Mouse (Mus musculus) limb, embryonic 12.5 days (tissue): ENCODE measurements around the gene A530064D06Rik. TPM values are rescaled to one million over a fixed set of nuclear protein-coding genes. Genes with fewer than 3 reads are reported as not detected.
A peak's percentile ranks its signal among the peaks of the same experiment; 100 is the strongest.
"Not testable (repeated sequence)": the region's sequence is repeated elsewhere in the genome, so short reads cannot be mapped to it uniquely, and the experiment has no call there.

Source experiments
- ATAC-seq: fragments of 200-750 bp; cut with Nextera tagmentation; 2 replicates; pipeline ENCODE4 v1.8.0; 2017; ENCODE audit warnings: low read depth, moderate TSS enrichment; ENCODE audit not compliant: insufficient number of reproducible peaks, insufficient read depth, low FRiP score, low TSS enrichment
- H3K27ac ChIP-seq: fragments of 300-500 bp; sonication (generic); 2 replicates; pipeline ENCODE4 v1.5.1; 2016; ENCODE audit warnings: mild to moderate bottlenecking, moderate library complexity
- H3K27me3 ChIP-seq: fragments of 300-500 bp; sonication (generic); 2 replicates; pipeline ENCODE4 v1.6.1; 2016; ENCODE audit warnings: mild to moderate bottlenecking, moderate library complexity
- H3K36me3 ChIP-seq: fragments of 300-500 bp; sonication (generic); 2 replicates; pipeline ENCODE4 v1.6.1; 2016; ENCODE audit warnings: mild to moderate bottlenecking, moderate library complexity
- H3K4me1 ChIP-seq: fragments of 300-500 bp; sonication (generic); replicated peaks from 2 replicates; pipeline ENCODE4 v1.6.1; 2016
- H3K4me2 ChIP-seq: fragments of 300-500 bp; sonication (generic); 2 replicates; pipeline ENCODE4 v1.6.1; 2016; ENCODE audit warnings: mild to moderate bottlenecking, moderate library complexity
- H3K4me3 ChIP-seq: fragments of 300-500 bp; sonication (generic); replicated peaks from 2 replicates; pipeline ENCODE4 v1.5.1; 2016; ENCODE audit warnings: mild to moderate bottlenecking
- H3K9ac ChIP-seq: fragments of 300-500 bp; sonication (generic); replicated peaks from 2 replicates; pipeline ENCODE4 v1.6.1; 2016; ENCODE audit warnings: mild to moderate bottlenecking, moderate library complexity
- H3K9me3 ChIP-seq: fragments of 300-500 bp; sonication (generic); 2 replicates; pipeline ENCODE4 v1.6.1; 2016; ENCODE audit warnings: mild to moderate bottlenecking, moderate library complexity
- WGBS: fragments of 180-500 bp; shearing (Covaris S2); methylation state at CpG from one replicate; pipeline ENCODE4 v1.1.7; 2016; 5-methylcytosine and 5-hydroxymethylcytosine counted together
- polyA plus RNA-seq: library from polyadenylated mRNA; unstranded; fragments of >200 nt; fragmentation: Nextera tagmentation; extraction: Ambion mirVana; gene quantifications from 2 replicates; pipeline ENCODE4 v1.2.1, GENCODE M21; 2016

The A530064D06Rik gene
- not detected in 2 replicates for polyA plus RNA-seq

- not testable (repeated sequence) for H3K4me3 ChIP-seq, ATAC-seq, H3K27ac ChIP-seq, H3K9me3 ChIP-seq, H3K27me3 ChIP-seq, H3K36me3 ChIP-seq, H3K4me2 ChIP-seq, H3K9ac ChIP-seq, H3K4me1 ChIP-seq
- WGBS, result 78% methylated on average over 2 of the region's 2 CpGs
Measured at GRCm38 (mm10) chr17:48167103-48167502, at the start of gene A530064D06Rik. Gene A530064D06Rik (minus strand): TSS chr17:48167275.

DNA sequence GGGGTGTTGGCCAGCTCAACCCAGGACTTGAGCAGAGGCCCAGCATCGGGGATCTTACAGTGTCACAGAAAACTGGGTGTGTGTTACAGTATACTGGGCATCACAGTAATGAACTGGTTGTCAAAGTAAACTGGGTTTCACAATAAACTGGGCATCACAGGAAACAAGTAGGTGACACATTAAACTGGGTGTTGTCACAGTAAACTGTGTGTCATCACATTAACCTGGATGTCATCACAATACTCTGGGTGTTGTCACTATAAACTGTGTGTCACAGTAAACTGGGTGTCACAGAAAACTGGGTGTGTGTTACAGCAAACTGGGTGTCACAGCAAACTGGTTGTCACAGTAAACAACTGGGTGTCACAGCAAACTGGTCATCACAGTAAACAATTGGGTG is 48.4 kb upstream of the A530064D06Rik start:
- Histone ChIP-seq H3K27ac (no peak overlapping the region), H3K4me3 (no peak overlapping the region), H3K9me3 (peaks cover 13% of the 10 kb centered on the region), H3K36me3 (no peaks in the 10 kb centered on the region), H3K4me1 (no peaks in the 10 kb centered on the region), H3K4me2 (no peak overlapping the region), H3K27me3 (no peaks in the 10 kb centered on the region), H3K9ac (no peak overlapping the region)
- 93% methylated on average over 1 of the region's 1 CpGs for WGBS
- no peak for ATAC-seq

- Histone ChIP-seq H3K9ac (no peak overlapping the region), H3K9me3 (peaks cover 11% of the 10 kb centered on the region), H3K36me3 (no peaks in the 10 kb centered on the region), H3K4me3 (no peak overlapping the region), H3K4me2 (no peak overlapping the region), H3K4me1 (no peaks in the 10 kb centered on the region), H3K27me3 (no peaks in the 10 kb centered on the region), H3K27ac (no peak overlapping the region)
- ATAC-seq, result no peak
- WGBS, result 71% methylated on average over 5 of the region's 5 CpGs
Measured at GRCm38 (mm10) chr17:48213511-48213910, 46.4 kb upstream of the A530064D06Rik start.

- H3K27ac ChIP-seq, result no peak overlapping the region
- 0 out of 2 replicates have a peak, but pooled peaks cover 4% of the 10 kb centered on the region for H3K9me3 ChIP-seq
- H3K4me2 ChIP-seq, result no peak overlapping the region
- no peak overlapping the region for H3K4me3 ChIP-seq
- no peaks in the 10 kb centered on the region for H3K4me1 ChIP-seq
- H3K27me3 ChIP-seq, result no peaks in the 10 kb centered on the region
- no peaks in the 10 kb centered on the region for H3K36me3 ChIP-seq
- no peak for ATAC-seq
- H3K9ac ChIP-seq, result no peak overlapping the region
- WGBS, result 96% methylated on average over 12 of the region's 12 CpGs
Measured at GRCm38 (mm10) chr17:48212596-48212995, 45.5 kb upstream of the A530064D06Rik start.

- Histone ChIP-seq H3K4me2 (no peak overlapping the region), H3K36me3 (no peaks in the 10 kb centered on the region), H3K27me3 (no peaks in the 10 kb centered on the region), H3K27ac (no peak overlapping the region), H3K9me3 (peaks cover 40% of the 10 kb centered on the region), H3K4me1 (no peaks in the 10 kb centered on the region), H3K4me3 (no peak overlapping the region), H3K9ac (no peak overlapping the region)
- 95% methylated on average over 12 of the region's 12 CpGs for WGBS
- ATAC-seq, result no peak
Measured at GRCm38 (mm10) chr17:48203086-48203485, 36.0 kb upstream of the A530064D06Rik start.

- Histone ChIP-seq H3K27ac (no peak overlapping the region), H3K4me3 (no peak overlapping the region), H3K36me3 (no peaks in the 10 kb centered on the region), H3K27me3 (no peaks in the 10 kb centered on the region), H3K9ac (no peak overlapping the region), H3K9me3 (no peaks in the 10 kb centered on the region), H3K4me2 (no peak overlapping the region), H3K4me1 (no peaks in the 10 kb centered on the region)
- WGBS, result 74% methylated on average over 2 of the region's 2 CpGs
- ATAC-seq, result no peak
Measured at GRCm38 (mm10) chr17:48192366-48192765, 25.3 kb upstream of the A530064D06Rik start.

DNA sequence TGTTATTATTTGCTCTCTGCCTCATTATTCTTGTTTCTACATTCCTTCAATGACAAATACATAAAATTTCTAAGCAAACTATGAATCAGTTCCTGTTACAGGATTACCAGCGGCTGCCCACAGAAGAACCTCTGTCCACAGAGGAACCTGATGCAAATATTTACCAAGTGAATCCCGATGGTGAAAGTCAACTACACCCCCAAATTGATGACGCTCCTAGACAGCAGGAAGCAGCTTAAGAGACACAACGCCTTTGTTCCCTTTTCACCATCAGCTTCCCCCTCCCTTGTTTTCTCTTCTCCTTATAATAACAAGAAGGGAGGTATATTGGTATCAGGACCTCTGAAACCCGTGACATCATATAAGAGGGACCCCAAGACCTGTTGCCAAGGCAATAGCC is 18.2 kb upstream of the A530064D06Rik start:
- Histone ChIP-seq H3K27ac (no peak overlapping the region), H3K27me3 (no peaks in the 10 kb centered on the region), H3K4me1 (no peaks in the 10 kb centered on the region), H3K36me3 (no peaks in the 10 kb centered on the region), H3K9ac (no peak overlapping the region), H3K4me3 (no peak overlapping the region), H3K4me2 (no peak overlapping the region), H3K9me3 (no peaks in the 10 kb centered on the region)
- ATAC-seq, result no peak
- 79% methylated on average over 5 of the region's 5 CpGs for whole genome bisulfite sequencing

DNA sequence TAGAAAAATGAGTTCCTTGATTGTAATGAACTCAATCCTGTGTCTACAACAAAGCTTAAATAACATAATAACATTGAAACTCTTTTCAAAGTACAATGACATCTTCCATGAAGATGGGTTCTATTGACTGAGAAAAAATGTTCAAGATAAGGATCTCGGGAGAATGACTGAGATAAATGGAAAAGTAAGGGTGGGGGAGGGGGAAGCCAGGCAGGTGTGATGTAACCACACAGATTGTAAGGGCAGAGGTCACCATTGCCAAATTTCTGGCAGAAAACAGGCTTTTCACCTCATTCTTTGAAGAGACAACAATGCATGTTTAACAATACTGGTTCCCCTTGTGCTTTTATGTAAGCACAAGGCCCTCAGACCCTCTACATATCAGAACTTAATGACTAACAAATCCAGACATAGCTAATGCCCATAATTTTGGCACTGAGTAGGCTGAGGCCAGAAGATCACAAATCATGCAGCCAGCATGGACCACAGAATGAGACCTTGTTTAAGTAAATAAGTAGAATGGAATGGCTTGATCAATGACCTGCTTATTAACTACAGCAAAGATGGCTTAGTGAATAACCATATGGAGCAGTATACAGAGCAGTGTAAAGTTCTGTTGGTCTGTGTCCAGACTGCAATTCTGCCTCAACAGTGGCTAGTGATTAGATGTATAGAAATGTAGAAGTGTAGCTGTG is 9.5 kb downstream of the A530064D06Rik start:
- Histone ChIP-seq H3K27ac (no peak overlapping the region), H3K4me2 (no peak overlapping the region), H3K27me3 (no peaks in the 10 kb centered on the region), H3K9me3 (peaks cover 12% of the 10 kb centered on the region), H3K9ac (no peak overlapping the region), H3K36me3 (no peaks in the 10 kb centered on the region), H3K4me3 (no peak overlapping the region), H3K4me1 (no peaks in the 10 kb centered on the region)
- ATAC-seq, result no peak
- WGBS, result 56% methylated on average over 1 of the region's 1 CpGs

- no peak for ATAC-seq
- H3K27ac ChIP-seq, result no peak within 1 kb of the TSS
- 72% methylated on average over 3 of the region's 3 CpGs for WGBS
- no peaks in the 10 kb centered on the region for H3K9me3 ChIP-seq
- H3K9ac ChIP-seq, result no peak within 1 kb of the TSS
- H3K4me2 ChIP-seq, result no peak within 1 kb of the TSS
- no peaks in the 10 kb centered on the region for H3K36me3 ChIP-seq
- no peak within 1 kb of the TSS for H3K4me3 ChIP-seq
- no peaks in the 10 kb centered on the region for H3K27me3 ChIP-seq
- H3K4me1 ChIP-seq, result no peaks in the 10 kb centered on the region
Measured at GRCm38 (mm10) chr17:48146120-48146519, 21.0 kb downstream of the A530064D06Rik start, which contains the start of gene 9830107B12Rik. Gene 9830107B12Rik (minus strand): TSS chr17:48146268.

GRCm38 (mm10) chr17:48132810-48133209 is 34.3 kb downstream of the A530064D06Rik start:
- Histone ChIP-seq H3K36me3 (no peaks in the 10 kb centered on the region), H3K27me3 (no peaks in the 10 kb centered on the region), H3K9ac (no peak overlapping the region), H3K4me3 (no peak overlapping the region), H3K4me2 (no peak overlapping the region), H3K27ac (no peak overlapping the region), H3K4me1 (no peaks in the 10 kb centered on the region), H3K9me3 (no peaks in the 10 kb centered on the region)
- no peak for ATAC-seq
- WGBS, result 87% methylated on average over 2 of the region's 2 CpGs

- Histone ChIP-seq H3K4me1 (no peaks in the 10 kb centered on the region), H3K4me2 (no peak overlapping the region), H3K36me3 (no peaks in the 10 kb centered on the region), H3K4me3 (no peak overlapping the region), H3K27me3 (0 out of 2 replicates have a peak, but pooled peaks cover 5% of the 10 kb centered on the region), H3K9me3 (no peaks in the 10 kb centered on the region), H3K9ac (no peak overlapping the region), H3K27ac (no peak overlapping the region)
- no peak for ATAC-seq
- 90% methylated on average over 20 of the region's 20 CpGs for WGBS
Measured at GRCm38 (mm10) chr17:48120456-48120855, 46.6 kb downstream of the A530064D06Rik start.

DNA sequence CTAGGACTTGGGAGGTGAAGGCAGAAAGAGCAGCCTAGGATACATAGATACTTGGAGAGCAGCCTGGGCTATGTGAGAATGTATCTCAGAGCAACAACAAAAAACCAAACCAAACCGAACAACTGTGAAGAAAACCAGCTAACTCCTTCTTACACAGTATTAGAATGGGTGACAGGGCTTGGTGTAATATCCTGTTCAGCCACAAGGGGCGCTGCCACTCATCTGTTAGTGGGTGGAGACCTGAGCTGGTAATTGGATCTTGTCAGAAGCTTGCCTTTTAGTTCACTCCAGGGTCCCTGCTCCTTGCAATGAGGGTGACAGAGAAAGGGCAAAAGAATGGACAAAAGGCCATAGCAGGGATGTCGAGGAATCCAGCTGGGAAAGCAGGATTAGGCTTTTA is 47.4 kb downstream of the A530064D06Rik start:
- WGBS, result 27% methylated on average over 3 of the region's 3 CpGs

More for the DNA sequence above, 47.4 kb downstream of the A530064D06Rik start:
- Histone ChIP-seq H3K27ac (no peak overlapping the region), H3K36me3 (no peaks in the 10 kb centered on the region), H3K4me1 (no peaks in the 10 kb centered on the region), H3K9me3 (no peaks in the 10 kb centered on the region), H3K4me2 (no peak overlapping the region), H3K4me3 (no peak overlapping the region), H3K27me3 (0 out of 2 replicates have a peak, but pooled peaks cover 5% of the 10 kb centered on the region), H3K9ac (no peak overlapping the region)
- ATAC-seq, result peak; percentile 31; the same call in 1 of the 2 replicates
